Mouse (Mus musculus): ENCODE data around the gene Gbp6. TPM values are rescaled to one million over a fixed set of nuclear protein-coding genes. Genes with fewer than 3 reads are reported as not detected.

Gene Gbp6
- 2.0 TPM for polyA plus RNA-seq (2014; fragmentation: Illumina TruSeq; extraction: RNeasy Lipid Tissue Mini Kit (QIAGEN cat#74804); ENCODE audit: low read depth, low replicate concordance)

GRCm38 (mm10) chr5:105293226-105294165 lies at the start of gene Gbp6, which contains the start of gene Gm43302:
TSS of gene Gbp6 (minus strand) at chr5:105293698.
TSS of gene Gm43302 (minus strand) at chr5:105293695.

GRCm38 (mm10) chr5:105239483-105240047 lies 53.9 kb downstream of the Gbp6 start, which contains the start of gene Gbp10:
TSS of gene Gbp10 (minus strand) at chr5:105239533.

Other genes starting within 250 kb of the Gbp6 start
- 1.3 TPM for gene Gbp9, start 154.2 kb downstream of the Gbp6 start, polyA plus RNA-seq (2014; fragmentation: Illumina TruSeq; extraction: RNeasy Lipid Tissue Mini Kit (QIAGEN cat#74804); ENCODE audit: low read depth, low replicate concordance)
- gene Gbp8, start 154.2 kb downstream of the Gbp6 start, polyA plus RNA-seq (2014; fragmentation: Illumina TruSeq; extraction: RNeasy Lipid Tissue Mini Kit (QIAGEN cat#74804); ENCODE audit: low read depth, low replicate concordance) = 0.87 TPM
- 1.1 TPM for gene Gbp4, start 154.1 kb downstream of the Gbp6 start, polyA plus RNA-seq (2014; fragmentation: Illumina TruSeq; extraction: RNeasy Lipid Tissue Mini Kit (QIAGEN cat#74804); ENCODE audit: low read depth, low replicate concordance)
- not detected for gene Gbp10, start 54.2 kb downstream of the Gbp6 start, polyA plus RNA-seq (2014; fragmentation: Illumina TruSeq; extraction: RNeasy Lipid Tissue Mini Kit (QIAGEN cat#74804); ENCODE audit: low read depth, low replicate concordance)
- gene Gm43302, start within 50 bp of the Gbp6 start, polyA plus RNA-seq (2014; fragmentation: Illumina TruSeq; extraction: RNeasy Lipid Tissue Mini Kit (QIAGEN cat#74804); ENCODE audit: low read depth, low replicate concordance) = 0.13 TPM
- 185 TPM for gene Lrrc8b, start 122.1 kb upstream of the Gbp6 start, polyA plus RNA-seq (2014; fragmentation: Illumina TruSeq; extraction: RNeasy Lipid Tissue Mini Kit (QIAGEN cat#74804); ENCODE audit: low read depth, low replicate concordance)
- 6.1 TPM for gene Lrrc8c, start 225.7 kb upstream of the Gbp6 start, polyA plus RNA-seq (2014; fragmentation: Illumina TruSeq; extraction: RNeasy Lipid Tissue Mini Kit (QIAGEN cat#74804); ENCODE audit: low read depth, low replicate concordance)